Mouse (Mus musculus) layer of hippocampus, adult 6 months (tissue): ENCODE results near the gene Tmub1. TPM values are rescaled to one million over a fixed set of nuclear protein-coding genes. Genes with fewer than 3 reads are reported as not detected.

ENCODE experiments used
- long read RNA-seq, 2 experiments: library from polyadenylated mRNA; unstranded; transcript quantifications; one replicate each; pipeline ENCODE4 v2.0.0; 2019 to 2020
- polyA plus RNA-seq: library from polyadenylated mRNA; unstranded; fragments of <200 nt; fragmentation: Nextera tagmentation; gene quantifications from 2 replicates; pipeline ENCODE4 v1.2.3, GENCODE M21; 2021

The Tmub1 gene
- 28.7 and 29.8 TPM in 2 replicates for polyA plus RNA-seq
- long read RNA-seq, experiment 1, transcript Tmub1-201 (3 exons, 1,333 nt), result major isoform, 31 of 35 reads
- long read RNA-seq, experiment 1, partial matches to known transcripts, result 0 of 35 reads
- long read RNA-seq, experiment 1, other reads (novel, unspliced or antisense), result 4 of 35 reads
- long read RNA-seq, experiment 2, transcript Tmub1-201 (3 exons, 1,333 nt), result major isoform, 77 of 82 reads
- long read RNA-seq, experiment 2, partial matches to known transcripts, result 0 of 82 reads
- long read RNA-seq, experiment 2, other reads (novel, unspliced or antisense), result 5 of 82 reads

DNA sequence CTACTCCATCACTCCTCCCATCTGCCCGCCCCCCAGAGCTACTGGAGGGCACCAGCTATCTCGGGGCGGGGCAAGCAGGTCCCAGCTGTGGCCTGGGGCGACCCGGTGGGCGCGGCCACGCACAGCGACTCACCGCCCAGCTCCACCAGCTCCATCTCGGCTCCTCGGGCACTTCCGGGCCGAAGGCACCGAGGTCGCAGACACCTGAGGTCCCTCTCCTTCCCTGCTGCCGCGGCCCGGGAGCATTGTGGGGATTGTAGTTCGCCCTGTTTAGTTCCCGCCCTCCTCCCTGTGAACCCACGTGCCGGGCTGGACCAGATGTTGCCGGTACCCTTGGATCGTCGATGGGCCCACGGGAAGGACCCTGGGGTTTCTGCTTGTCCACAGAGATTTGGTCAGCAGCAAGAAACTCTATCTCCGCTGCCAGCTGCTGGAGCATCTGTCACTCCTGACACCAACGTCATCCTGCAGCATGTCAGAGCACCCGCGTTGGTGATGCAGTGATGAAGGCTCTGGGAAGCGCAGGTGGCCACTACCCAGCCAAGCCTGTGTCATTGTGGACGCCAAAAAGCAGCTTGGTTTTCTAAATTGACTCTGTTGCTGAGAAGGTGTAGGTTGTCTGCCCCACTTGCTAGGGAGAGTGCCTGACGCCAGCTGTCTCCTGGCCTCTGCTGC lies at the start of gene Tmub1:
TSS of gene Tmub1 (minus strand) at position 231 of the 675 bp plus-strand sequence.

DNA sequence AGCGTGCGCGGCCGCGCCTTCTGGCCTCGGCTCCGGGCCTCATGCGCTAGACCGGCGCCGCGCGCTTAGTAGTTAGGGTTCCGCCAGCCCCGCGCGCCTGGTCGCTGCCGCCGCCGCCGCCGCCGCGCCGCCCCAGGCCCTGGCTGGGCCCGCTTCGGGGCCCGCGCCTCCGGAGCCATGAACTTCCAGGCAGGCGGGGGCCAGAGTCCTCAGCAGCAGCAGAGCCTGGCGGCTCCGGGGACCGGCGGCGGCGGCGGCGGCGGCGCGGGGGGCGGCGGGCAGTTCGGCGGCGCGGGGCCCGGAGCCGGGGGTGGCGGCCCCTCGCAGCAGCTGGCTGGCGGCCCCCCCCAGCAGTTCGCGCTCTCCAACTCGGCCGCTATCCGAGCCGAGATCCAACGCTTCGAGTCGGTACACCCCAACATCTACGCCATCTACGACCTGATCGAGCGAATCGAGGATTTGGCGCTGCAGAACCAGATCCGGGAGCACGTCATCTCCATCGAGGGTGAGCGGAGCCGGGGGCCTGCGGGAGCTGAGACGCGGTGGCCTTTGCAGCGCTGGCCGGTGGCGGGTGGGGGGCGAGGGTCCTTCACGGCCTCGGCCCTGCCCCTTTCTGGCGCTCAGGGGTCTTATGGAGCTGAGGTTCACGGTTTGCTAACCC lies 4.5 kb upstream of the Tmub1 start, which contains the start of gene Agap3:
TSS of gene Agap3 (plus strand) at position 148 of the 661 bp plus-strand sequence.

GRCm38 (mm10) chr5:24444746-24445427 lies 2.8 kb downstream of the Tmub1 start, which contains the start of gene Fastk:
Gene Fastk (minus strand): TSS chr5:24445287.

GRCm38 (mm10) chr5:24423129-24424003 lies 24.3 kb downstream of the Tmub1 start, which contains the start of the genes Cdk5 and Slc4a2:
Gene Cdk5 (minus strand): TSS chr5:24423530.
Gene Slc4a2 (plus strand): TSS chr5:24423837.

GRCm38 (mm10) chr5:24413042-24413693 lies 34.5 kb downstream of the Tmub1 start, which contains the start of gene Asic3:
Gene Asic3 (plus strand): TSS chr5:24413392.

Other genes with a start within 250 kb of the Tmub1 start
- gene Kcnh2, start 96.2 kb downstream of the Tmub1 start, polyA plus RNA-seq, result 3.3 and 4.7 TPM in 2 replicates
- gene Nos3, start 83.0 kb downstream of the Tmub1 start, polyA plus RNA-seq, result 1.2 TPM in 2 replicates
- 2.4 and 2.5 TPM in 2 replicates for gene Atg9b, start 55.7 kb downstream of the Tmub1 start, polyA plus RNA-seq
- gene Abcb8, start 54.2 kb downstream of the Tmub1 start, polyA plus RNA-seq, result 43.5 and 52.0 TPM in 2 replicates
- gene Asic3, start 34.5 kb downstream of the Tmub1 start, polyA plus RNA-seq, result not detected in 2 replicates
- 126 and 130 TPM in 2 replicates for gene Cdk5, start 24.3 kb downstream of the Tmub1 start, polyA plus RNA-seq
- gene Slc4a2, start 24.0 kb downstream of the Tmub1 start, polyA plus RNA-seq, result 7.7 and 28.6 TPM in 2 replicates
- gene Fastk, start 2.6 kb downstream of the Tmub1 start, polyA plus RNA-seq, result 137 and 164 TPM in 2 replicates
- gene Agap3, start 4.3 kb upstream of the Tmub1 start, polyA plus RNA-seq, result 66.1 and 69.7 TPM in 2 replicates
- 0.04 TPM in 1 of 2 replicates, not detected in the other for gene Gbx1, start 79.3 kb upstream of the Tmub1 start, polyA plus RNA-seq
- 0.38 and 0.40 TPM in 2 replicates for gene Asb10, start 93.1 kb upstream of the Tmub1 start, polyA plus RNA-seq
- not detected in 2 replicates for gene 4931409K22Rik, start 109.0 kb upstream of the Tmub1 start, polyA plus RNA-seq
- 71.2 and 72.9 TPM in 2 replicates for gene Abcf2, start 129.6 kb upstream of the Tmub1 start, polyA plus RNA-seq
- gene Chpf2, start 138.9 kb upstream of the Tmub1 start, polyA plus RNA-seq, result 12.2 and 15.9 TPM in 2 replicates
- 8.8 and 9.1 TPM in 2 replicates for gene Smarcd3, start 176.6 kb upstream of the Tmub1 start, polyA plus RNA-seq
- 25.7 and 26.7 TPM in 2 replicates for gene Nub1, start 237.7 kb upstream of the Tmub1 start, polyA plus RNA-seq